Mouse (Mus musculus): ENCODE data around the gene Myo16.

DNA sequence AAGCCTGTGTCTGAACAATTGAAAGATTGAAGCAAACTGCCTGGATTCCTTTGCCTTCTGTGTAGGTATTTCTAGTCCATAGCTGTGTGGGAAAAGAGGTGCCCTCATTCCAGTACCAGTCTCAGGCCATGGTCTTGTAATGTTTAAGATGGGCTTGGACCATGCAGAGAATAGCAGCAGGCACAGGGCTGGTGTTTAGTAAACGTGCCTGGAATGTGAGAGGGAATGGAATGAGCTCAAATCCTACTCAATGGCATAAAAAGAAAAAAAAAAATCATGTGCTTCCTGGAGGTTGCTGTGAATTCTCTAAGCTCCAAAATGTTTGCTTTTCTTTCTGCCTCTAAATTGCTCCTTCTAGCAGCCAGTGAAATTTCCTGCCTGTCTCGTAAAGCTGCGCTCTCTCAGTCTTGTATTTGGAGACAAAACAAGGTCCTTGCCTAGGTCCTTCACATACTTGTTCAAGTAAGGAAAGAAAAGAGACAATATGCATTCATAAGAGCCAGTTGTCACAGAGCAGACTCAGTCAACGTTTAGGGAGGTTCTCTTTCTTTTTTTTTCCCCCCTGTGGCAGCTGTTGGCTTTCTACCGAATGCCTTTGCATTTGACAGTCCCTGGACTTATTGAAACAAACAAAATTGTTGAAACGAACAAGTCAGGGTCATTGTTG, 70.0 kb downstream of the Myo16 start:
- TF ChIP-seq CTCF (IDR thresholded peaks at IDR 0.05; ENCODE audit: borderline replicate concordance, control insufficient read depth, extremely low read depth, insufficient read depth, low read length, poor library complexity) (no peak), POLR2A (IDR thresholded peaks at IDR 0.05; ENCODE audit: control insufficient read depth, extremely low read depth, insufficient read depth, low read length, poor library complexity) (no peak)

Data from thymus, adult 2 months (tissue).